Mouse (Mus musculus): ENCODE results near the gene Dnah2. TPM values are rescaled to one million over a fixed set of nuclear protein-coding genes. Genes with fewer than 3 reads are reported as not detected.

Dnah2 gene
- polyA plus RNA-seq, 1 experiment from 2014 or later, result 2.7 TPM

GRCm38 (mm10) chr11:69382478-69383105 is 166.3 kb downstream of the Dnah2 start:
- Histone ChIP-seq H3K4me3 (no peak overlapping the region), H3K36me3 (no peaks in the 10 kb centered on the region), H3K9me3 (no peaks in the 10 kb centered on the region), H3K27me3 (no peaks in the 10 kb centered on the region), H3K9ac (replicated peaks) (no peak overlapping the region), H3K4me2 (replicated peaks) (no peak overlapping the region), H3K27ac (replicated peaks) (peak overlapping the region; percentile 6; the same call in 1 of the 2 replicates), H3K4me1 (peaks cover 6% of the 10 kb centered on the region; the same call in 1 of the 2 replicates)
- ATAC-seq (replicated peaks), result no peak
- 63% methylated on average over 10 of the region's 10 CpGs for WGBS

DNA sequence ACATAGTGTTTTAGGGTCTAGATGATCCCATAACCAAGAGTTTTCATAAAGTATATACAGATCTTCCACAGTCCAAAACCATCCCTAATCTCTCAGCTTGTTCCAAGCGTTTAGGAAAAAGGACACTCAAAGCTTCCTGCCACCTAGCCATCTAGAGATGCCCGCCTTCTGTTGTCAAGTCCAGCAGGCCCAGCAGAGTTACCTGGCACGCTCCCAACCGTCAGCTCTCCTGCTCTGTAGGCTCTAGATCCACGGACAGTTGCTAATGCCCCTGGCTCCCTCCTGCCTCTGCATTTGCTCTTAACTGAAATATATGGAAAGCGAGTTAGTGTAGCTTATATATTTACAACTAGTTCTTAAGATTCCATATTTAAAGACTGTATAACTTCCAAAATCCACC is 167.6 kb downstream of the Dnah2 start:
- H3K27me3 ChIP-seq, result no peaks in the 10 kb centered on the region
- H3K27ac ChIP-seq (replicated peaks), result no peak overlapping the region
- no peak overlapping the region for H3K4me2 ChIP-seq (replicated peaks)
- peaks cover 6% of the 10 kb centered on the region; the same call in 1 of the 2 replicates for H3K4me1 ChIP-seq
- no peak overlapping the region for H3K9ac ChIP-seq (replicated peaks)
- no peak for ATAC-seq (replicated peaks)
- WGBS, result 79% methylated on average over 6 of the region's 6 CpGs
- no peak overlapping the region for H3K4me3 ChIP-seq
- no peaks in the 10 kb centered on the region for H3K36me3 ChIP-seq
- no peaks in the 10 kb centered on the region for H3K9me3 ChIP-seq

- peaks cover 6% of the 10 kb centered on the region; the same call in 1 of the 2 replicates for H3K4me1 ChIP-seq
- no peak for ATAC-seq (replicated peaks)
- no peaks in the 10 kb centered on the region for H3K27me3 ChIP-seq
- no peaks in the 10 kb centered on the region for H3K9me3 ChIP-seq
- no peak overlapping the region for H3K27ac ChIP-seq (replicated peaks)
- no peak overlapping the region for H3K4me2 ChIP-seq (replicated peaks)
- WGBS, result 81% methylated on average over 3 of the region's 3 CpGs
- no peak overlapping the region for H3K9ac ChIP-seq (replicated peaks)
- no peak overlapping the region for H3K4me3 ChIP-seq
- no peaks in the 10 kb centered on the region for H3K36me3 ChIP-seq
These were observed 169.3 kb downstream of the Dnah2 start for GRCm38 (mm10) chr11:69379600-69379999.

DNA sequence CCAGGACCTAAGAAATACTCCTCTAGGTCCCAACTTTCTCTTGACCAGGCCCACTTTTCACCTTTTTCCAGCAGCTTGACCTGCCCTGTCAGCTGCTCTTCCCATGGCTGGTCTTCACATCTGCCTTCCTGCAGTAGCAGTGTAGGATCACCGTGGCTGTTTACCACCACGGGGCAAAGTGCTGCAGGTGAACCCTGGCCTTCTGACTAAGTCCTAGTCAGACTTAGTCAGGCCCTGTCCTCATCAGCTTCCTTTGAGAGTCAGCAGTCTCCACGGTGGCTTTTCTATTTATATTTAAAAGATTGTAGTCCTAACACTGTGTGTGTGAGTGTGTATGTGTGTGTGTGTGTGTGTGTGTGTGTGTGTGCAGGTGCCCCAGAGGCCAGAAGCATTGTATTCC is 171.1 kb downstream of the Dnah2 start:
- H3K27me3 ChIP-seq, result no peaks in the 10 kb centered on the region
- H3K4me2 ChIP-seq (replicated peaks), result no peak overlapping the region
- H3K9ac ChIP-seq (replicated peaks), result no peak overlapping the region
- WGBS, result 77% methylated on average over 3 of the region's 3 CpGs
- no peaks in the 10 kb centered on the region for H3K36me3 ChIP-seq
- no peak for ATAC-seq (replicated peaks)
- H3K4me3 ChIP-seq, result no peak overlapping the region
- H3K27ac ChIP-seq (replicated peaks), result no peak overlapping the region
- no peaks in the 10 kb centered on the region for H3K9me3 ChIP-seq
- peaks cover 9% of the 10 kb centered on the region; the same call in 1 of the 2 replicates for H3K4me1 ChIP-seq

- H3K9ac ChIP-seq (replicated peaks), result no peak overlapping the region
- no peaks in the 10 kb centered on the region for H3K27me3 ChIP-seq
- H3K4me3 ChIP-seq, result no peak overlapping the region
- peaks cover 26% of the 10 kb centered on the region for H3K4me1 ChIP-seq
- no peak overlapping the region for H3K27ac ChIP-seq (replicated peaks)
- 89% methylated on average over 4 of the region's 4 CpGs for WGBS
- no peaks in the 10 kb centered on the region for H3K9me3 ChIP-seq
- no peak for ATAC-seq (replicated peaks)
- H3K36me3 ChIP-seq, result no peaks in the 10 kb centered on the region
- no peak overlapping the region for H3K4me2 ChIP-seq (replicated peaks)
These were observed 173.3 kb downstream of the Dnah2 start for GRCm38 (mm10) chr11:69375646-69376045.

DNA sequence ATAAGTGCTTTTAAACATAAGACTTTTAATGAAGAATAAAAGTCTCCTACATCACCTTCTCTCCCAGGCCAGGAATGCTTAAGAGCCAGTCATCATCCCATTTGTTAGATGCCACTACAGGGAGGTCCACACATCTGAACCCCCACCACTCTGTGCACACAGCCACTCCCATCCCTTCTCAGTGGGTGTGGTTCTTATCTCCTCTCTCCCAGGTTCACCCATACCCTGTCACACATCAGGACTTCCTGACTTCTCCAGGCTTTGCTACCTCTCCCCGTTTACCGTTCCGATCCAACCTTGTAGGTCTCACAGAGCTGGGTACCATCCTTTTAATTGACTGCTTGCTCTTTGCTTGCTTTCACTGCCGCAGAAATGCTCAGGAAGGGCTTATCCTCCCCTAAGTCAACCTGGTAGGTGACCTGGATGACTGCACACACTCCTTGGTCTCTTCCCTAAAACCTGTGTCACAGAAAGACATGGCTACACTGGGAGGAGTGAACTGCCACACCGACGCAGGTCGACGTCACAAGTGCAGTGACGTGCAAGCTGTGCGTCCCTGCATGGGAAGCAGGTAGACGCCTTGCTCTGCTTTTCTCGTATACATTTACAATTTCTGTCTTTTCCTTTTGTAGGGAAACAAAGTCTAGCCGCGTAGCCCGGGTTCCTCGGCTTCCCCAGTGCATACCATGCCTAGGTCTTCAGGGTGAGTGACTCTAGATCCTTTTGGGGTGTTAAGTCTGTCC is 175.5 kb downstream of the Dnah2 start:
- Histone ChIP-seq H3K4me2 (replicated peaks) (no peak overlapping the region), H3K27me3 (no peaks in the 10 kb centered on the region), H3K4me3 (no peak overlapping the region), H3K4me1 (peaks cover 34% of the 10 kb centered on the region), H3K9ac (replicated peaks) (no peak overlapping the region), H3K27ac (replicated peaks) (peak overlapping the region; percentile 93), H3K9me3 (no peaks in the 10 kb centered on the region), H3K36me3 (no peaks in the 10 kb centered on the region)
- 93% methylated on average over 16 of the region's 16 CpGs for WGBS
- no peak for ATAC-seq (replicated peaks)

DNA sequence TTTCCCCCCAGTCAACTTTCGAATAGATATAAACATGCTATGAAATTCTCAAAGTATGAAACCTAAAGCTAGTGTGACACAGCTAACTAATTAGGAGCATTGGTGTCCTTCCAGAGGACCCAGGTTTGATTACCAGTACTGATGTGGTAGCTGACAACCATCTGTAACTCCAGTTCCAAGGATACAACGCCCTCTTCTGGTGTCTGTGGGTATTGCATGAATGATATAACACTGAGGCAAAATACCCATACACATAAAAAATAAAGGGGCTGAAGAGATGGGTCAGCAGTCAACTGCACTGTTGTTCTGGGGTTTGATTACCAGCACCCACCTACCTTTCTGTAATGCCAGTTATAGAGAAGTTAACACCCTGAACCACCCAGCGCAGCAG is 176.1 kb downstream of the Dnah2 start:
- H3K4me2 ChIP-seq (replicated peaks), result no peak overlapping the region
- no peak overlapping the region for H3K4me3 ChIP-seq
- peaks cover 37% of the 10 kb centered on the region for H3K4me1 ChIP-seq
- no peak overlapping the region for H3K9ac ChIP-seq (replicated peaks)
- H3K9me3 ChIP-seq, result no peaks in the 10 kb centered on the region
- H3K36me3 ChIP-seq, result no peaks in the 10 kb centered on the region
- no peak for ATAC-seq (replicated peaks)
- WGBS, result 65% methylated on average over 3 of the region's 3 CpGs
- H3K27ac ChIP-seq (replicated peaks), result peak overlapping the region; percentile 93
- H3K27me3 ChIP-seq, result no peaks in the 10 kb centered on the region

DNA sequence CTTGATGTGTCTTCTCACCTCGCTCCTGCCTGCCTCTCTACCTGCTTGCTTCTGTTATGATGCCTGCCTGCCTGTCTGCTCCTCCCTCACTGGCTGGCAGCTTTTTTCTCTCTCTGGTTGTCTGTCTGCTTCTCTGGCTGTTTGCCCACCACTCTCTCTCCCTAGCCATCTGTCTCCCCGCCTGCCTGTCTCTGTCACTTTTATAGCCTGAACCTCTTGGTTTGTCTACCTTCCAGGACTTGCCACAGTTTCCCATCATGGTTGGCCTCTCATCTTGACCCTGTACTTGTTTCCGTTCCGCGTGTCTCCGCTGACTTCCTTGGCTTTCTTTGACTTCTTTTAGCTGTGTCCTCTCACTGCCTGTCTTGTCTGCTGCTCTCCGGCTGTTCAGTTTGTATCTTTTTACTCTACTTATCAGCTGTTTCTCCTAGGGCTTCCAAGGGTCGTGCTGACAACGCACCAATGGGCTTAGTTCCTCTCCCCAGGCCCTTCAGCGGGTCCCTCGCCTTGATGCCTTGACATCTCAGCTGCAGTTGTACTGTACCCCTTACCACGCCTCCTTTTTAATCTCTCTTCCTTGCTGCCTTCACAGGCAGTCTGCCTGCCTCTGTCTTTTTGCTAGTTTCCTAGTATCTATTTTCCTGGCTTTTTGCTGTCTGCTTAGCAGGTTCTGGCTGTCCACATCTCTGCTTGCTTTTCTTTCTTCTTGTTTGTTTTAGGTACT is 176.7 kb downstream of the Dnah2 start:
- H3K9me3 ChIP-seq, result no peaks in the 10 kb centered on the region
- no peaks in the 10 kb centered on the region for H3K36me3 ChIP-seq
- peak overlapping the region; percentile 93 for H3K27ac ChIP-seq (replicated peaks)
- H3K4me2 ChIP-seq (replicated peaks), result peak overlapping the region; percentile 33
- H3K9ac ChIP-seq (replicated peaks), result peak overlapping the region; percentile 14; the same call in 1 of the 2 replicates
- peak; percentile 65 for ATAC-seq (replicated peaks)
- H3K4me3 ChIP-seq, result peak overlapping the region; percentile 19
- H3K27me3 ChIP-seq, result no peaks in the 10 kb centered on the region
- 37% methylated on average over 12 of the region's 12 CpGs for WGBS
- H3K4me1 ChIP-seq, result peaks cover 42% of the 10 kb centered on the region

GRCm38 (mm10) chr11:69371601-69372000 is 177.3 kb downstream of the Dnah2 start:
- no peaks in the 10 kb centered on the region for H3K36me3 ChIP-seq
- 30% methylated on average over 12 of the region's 12 CpGs for whole genome bisulfite sequencing
- peak overlapping the region; percentile 19 for H3K4me3 ChIP-seq
- peak overlapping the region; percentile 93 for H3K27ac ChIP-seq (replicated peaks)
- H3K4me1 ChIP-seq, result peaks cover 43% of the 10 kb centered on the region
- H3K27me3 ChIP-seq, result no peaks in the 10 kb centered on the region
- ATAC-seq (replicated peaks), result peak; percentile 8; the same call in 1 of the 2 replicates
- H3K9me3 ChIP-seq, result no peaks in the 10 kb centered on the region
- H3K4me2 ChIP-seq (replicated peaks), result peak overlapping the region; percentile 33
- 0 out of 2 replicates have a peak overlapping the region, but pooled peaks have one; percentile 14 for H3K9ac ChIP-seq (replicated peaks)

DNA sequence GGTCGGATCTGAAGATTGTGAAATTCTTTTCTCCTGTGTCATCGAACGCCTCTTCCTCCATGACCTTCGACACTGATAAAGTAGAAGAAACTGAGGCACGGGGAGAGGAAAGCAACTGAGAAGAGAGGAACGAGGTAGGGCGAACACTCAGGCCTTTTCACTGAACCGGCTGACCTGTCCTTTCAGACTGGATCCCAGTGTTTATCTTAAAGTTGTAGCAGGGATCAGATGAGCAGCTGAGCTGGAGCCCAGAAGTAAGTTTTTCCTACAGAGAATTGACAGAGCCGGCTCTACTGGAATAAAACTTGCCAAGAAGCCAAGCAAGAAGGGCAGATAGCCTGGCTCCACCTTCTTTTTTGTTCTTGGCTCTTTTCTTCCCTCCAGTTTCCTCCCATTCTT is 178.1 kb downstream of the Dnah2 start:
- H3K27ac ChIP-seq (replicated peaks), result peak overlapping the region; percentile 93
- peak overlapping the region; percentile 33 for H3K4me2 ChIP-seq (replicated peaks)
- 15% methylated on average over 9 of the region's 9 CpGs for WGBS
- peaks cover 48% of the 10 kb centered on the region for H3K4me1 ChIP-seq
- H3K9me3 ChIP-seq, result no peaks in the 10 kb centered on the region
- H3K27me3 ChIP-seq, result no peaks in the 10 kb centered on the region
- no peaks in the 10 kb centered on the region for H3K36me3 ChIP-seq
- no peak for ATAC-seq (replicated peaks)
- H3K4me3 ChIP-seq, result 0 out of 2 replicates have a peak overlapping the region, but pooled peaks have one; percentile 7
- 0 out of 2 replicates have a peak overlapping the region, but pooled peaks have one; percentile 24 for H3K9ac ChIP-seq (replicated peaks)
